Mouse (Mus musculus): ENCODE measurements at regions not wholly inside any gene's neighbourhood (a gene's known extent, or its start where the extent isn't known, plus 50 kb on each side); places are given as distances from the start of the nearest gene placed in this dataset.
"Not testable (repeated sequence)": the region's sequence is repeated elsewhere in the genome, so short reads cannot be mapped to it uniquely, and the experiment has no call there.

DNA sequence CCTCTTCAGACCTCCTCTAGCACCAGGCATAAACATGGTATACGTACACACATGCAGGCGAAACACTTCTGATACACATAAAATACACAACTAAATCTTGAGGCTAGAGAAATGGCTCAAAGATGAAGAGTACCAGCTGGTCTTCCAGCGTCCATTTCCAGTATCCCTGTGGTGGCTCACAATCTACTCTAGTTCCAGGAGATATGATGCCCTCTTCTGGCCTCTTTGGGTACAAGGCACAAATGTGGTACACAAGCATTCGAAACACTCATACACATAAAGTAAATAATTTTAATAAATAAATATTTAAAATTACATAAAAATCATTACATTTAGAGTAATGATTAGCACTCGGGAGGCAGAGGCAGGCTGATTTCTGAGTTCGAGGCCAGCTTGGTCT, 50.7 kb upstream of the Rabgap1l start:
- peak in 1 of 2 experiments; percentile 10 for DNase-seq

DNA sequence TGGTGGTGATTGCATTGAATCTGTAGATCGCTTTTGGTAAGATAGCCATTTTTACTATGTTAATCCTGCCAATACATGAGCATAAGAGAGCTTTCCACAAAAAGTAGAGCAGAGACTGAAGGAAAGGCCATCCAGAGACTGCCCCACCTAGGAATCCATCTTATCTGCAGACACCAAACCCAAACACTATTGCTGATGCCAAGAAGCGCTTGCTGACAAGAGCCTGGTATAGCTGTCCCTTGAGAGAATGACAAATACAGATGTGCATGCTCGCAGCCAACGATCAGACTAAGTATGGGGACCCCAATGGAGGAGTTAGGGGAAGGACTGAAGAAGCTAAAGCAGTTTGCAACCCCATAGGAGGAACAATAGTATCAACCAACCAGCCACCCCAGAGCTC, 51.7 kb upstream of the Rabgap1l start:
- DNase-seq = not testable (repeated sequence)

DNA sequence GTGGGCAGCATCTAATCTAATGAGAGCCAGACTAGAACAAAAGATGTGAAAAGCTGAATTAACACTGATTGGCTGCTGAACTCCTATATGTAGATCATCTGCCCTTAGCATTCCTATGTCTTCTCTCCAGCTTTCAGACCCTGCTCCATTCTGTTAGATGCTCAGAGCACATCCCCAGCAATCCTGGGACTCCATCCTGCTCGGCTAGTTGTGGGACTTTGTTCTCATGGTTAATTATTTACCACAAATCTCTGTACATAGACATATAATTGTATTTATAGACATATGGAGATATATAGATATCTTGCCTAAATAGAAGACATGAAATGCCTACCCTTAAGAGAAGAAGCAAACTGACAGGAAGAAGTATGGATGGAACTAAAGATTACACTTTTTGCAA, 55.5 kb upstream of the Rc3h1 start:
- no peak for DNase-seq

DNA sequence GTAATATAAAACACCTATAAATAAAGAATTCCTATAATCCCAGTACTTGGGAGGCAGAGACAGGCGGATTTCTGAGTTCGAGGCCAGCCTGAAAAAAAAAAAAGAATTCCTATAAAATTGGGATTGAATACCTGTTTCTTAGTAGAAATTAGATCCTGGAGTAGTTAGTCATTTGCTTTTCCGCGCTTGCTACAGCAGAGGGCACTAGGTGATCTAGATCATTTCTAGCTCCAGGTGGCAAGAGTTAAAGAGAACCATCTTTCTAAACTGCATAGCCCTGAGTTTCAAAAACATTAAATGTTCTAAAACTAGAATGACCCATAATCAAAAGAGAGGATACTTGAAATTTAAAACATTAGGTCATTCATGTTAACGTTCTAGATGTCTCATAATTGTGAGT, 51.8 kb upstream of the Rc3h1 start:
- DNase-seq = no peak

DNA sequence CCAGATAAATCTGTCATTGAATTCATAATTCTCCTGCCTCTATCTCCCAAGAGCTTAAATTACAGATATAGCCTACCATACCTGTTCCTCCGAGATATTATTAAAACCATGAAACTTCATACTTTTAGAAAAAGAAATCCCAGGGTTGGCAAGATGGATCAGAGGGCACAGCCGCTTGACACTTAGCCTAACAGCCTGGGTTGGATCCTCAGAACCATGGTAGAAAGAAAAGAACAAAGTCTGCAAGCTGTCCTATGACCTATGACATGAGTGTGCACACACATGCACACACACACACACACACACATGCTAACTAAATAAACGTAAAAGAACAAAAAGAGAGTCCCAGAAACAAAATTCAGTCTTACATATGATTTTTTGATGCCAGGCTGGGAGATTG, 50.8 kb upstream of the Rc3h1 start:
- DNase-seq = no peak

DNA sequence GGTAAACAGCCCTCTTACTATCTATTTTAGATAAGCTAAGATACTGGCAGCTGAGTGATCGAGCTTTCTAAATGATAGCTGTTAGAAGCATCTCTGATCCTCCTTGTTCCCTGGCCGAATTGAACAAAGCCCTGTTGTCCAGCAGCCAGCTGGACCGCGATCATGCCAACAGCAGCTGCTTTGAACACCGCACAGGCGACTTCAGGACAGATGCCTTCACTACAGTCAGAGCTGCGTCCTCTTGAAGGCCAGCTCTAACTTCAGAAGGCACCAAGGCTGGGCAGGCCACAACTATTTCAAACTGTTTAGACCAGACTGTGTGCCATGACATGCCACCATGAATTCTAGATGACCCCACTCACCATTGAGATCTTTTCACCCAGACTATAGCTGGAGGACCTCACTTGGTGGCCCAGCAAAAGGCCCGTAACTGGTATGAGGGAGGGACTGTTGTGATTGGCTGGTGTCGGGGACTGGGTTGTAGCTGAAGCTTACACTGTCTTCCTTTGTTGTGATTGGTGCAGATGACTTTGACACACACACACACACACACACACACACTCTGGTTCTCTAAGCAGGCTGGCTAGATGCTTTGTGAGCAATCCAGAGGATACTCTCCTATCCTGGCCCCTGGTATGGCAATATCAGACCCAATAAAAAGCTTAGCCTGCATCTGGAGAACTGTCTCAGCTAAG, 50.1 kb upstream of the Rc3h1 start:
- peak; percentile 15 to 27 for DNase-seq

All from cerebellum, postnatal 14 days (tissue).